Mouse (Mus musculus): ENCODE results near the gene Rtkn. TPM values are rescaled to one million over a fixed set of nuclear protein-coding genes. Genes with fewer than 3 reads are reported as not detected.

The Rtkn gene
- total and polyA plus RNA-seq, 3 experiments = 5.4 to 8.3 TPM; not detected in 1

DNA sequence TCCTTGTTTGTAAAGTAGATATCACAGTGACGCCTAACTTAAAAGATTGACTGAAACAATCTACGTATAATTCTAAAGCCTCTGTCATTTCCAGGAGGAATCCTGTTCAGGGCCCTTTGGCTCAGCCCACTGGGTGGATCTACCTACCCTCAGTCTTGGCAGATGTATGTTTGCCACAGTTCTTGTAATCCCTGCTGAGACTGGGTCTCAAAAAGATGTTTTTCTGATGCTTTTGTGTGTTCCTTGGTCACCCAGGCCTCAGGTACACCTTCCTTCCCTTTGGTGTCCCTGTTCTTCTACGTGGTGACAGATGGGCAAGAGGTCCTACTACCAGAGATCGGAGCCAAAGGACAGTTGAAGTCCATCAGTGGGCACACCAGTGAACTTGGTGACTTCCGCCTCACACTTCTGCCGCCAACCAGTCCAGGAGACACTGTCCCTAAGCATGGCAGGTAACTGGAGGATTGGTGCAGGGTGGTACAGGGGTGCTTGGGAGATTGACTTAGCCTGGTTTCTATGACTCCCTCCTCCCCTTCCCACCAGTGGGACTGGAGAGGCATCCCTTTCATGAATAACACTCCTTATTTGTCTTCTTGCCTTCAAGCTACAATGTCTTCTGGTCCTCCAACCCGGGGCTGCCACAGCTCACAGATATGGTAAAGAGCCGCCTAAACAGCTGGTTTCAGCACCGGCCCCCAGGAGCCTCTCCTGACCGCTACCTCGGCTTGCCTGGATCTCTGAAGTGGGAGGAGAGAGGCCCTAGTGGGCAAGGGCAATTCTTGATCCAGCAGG is 18.7 kb upstream of the Rtkn start:
- H3K27ac ChIP-seq (ENCODE audit: control insufficient read depth, low read depth, low read length) = peak overlapping the region; percentile 4
- H3K27me3 ChIP-seq (ENCODE audit: control insufficient read depth in 1 of 2, insufficient read depth in 2 of 2, low read length in 2 of 2) = no peaks in the 10 kb centered on the region
- peaks cover 35% of the 10 kb centered on the region for H3K79me2 ChIP-seq (ENCODE audit: control insufficient read depth, insufficient read depth, low read length, poor library complexity)
- DNase-seq (ENCODE audit: low read depth, low spot score) = no peak
- peaks cover 0 to 19% of the 10 kb centered on the region in 2 experiments; a peak in 2 of 4 replicates for H3K4me1 ChIP-seq (ENCODE audit: control insufficient read depth in 1 of 2, insufficient read depth in 2 of 2, low read length in 2 of 2)
- peak overlapping the region; percentile 88 for H3K9ac ChIP-seq (ENCODE audit: control insufficient read depth, low read depth, low read length, poor library complexity, severe bottlenecking)
- no peaks in the 10 kb centered on the region for H3K9me3 ChIP-seq (replicated peaks; ENCODE audit: insufficient read depth, low read length)
- peak overlapping the region; percentile 89 to 94 for H3K4me3 ChIP-seq (ENCODE audit: control insufficient read depth in 1 of 2, insufficient read depth in 1 of 2, low read depth in 2 of 2, low read length in 2 of 2)
- H3K36me3 ChIP-seq (ENCODE audit: control insufficient read depth in 1 of 2, insufficient read depth in 2 of 2, low read length in 2 of 2) = peaks cover 0 to 15% of the 10 kb centered on the region in 2 experiments; a peak in 2 of 4 replicates
- no peak for TF ChIP-seq ELF1 (IDR thresholded peaks at IDR 0.05; ENCODE audit: low read depth, low read length)
- TF ChIP-seq KAT2A (conservative IDR thresholded peaks at IDR 0.05; ENCODE audit: low read depth, low read length) = no peak
- no peak for TF ChIP-seq GABPA (IDR thresholded peaks at IDR 0.05; ENCODE audit: low read depth, low read length)
- no peak for TF ChIP-seq POLR2AphosphoS5 (IDR thresholded peaks at IDR 0.05; ENCODE audit: borderline replicate concordance, low read depth, low read length)
- TF ChIP-seq POLR2A (IDR thresholded peaks at IDR 0.05; ENCODE audit: control insufficient read depth in 1 of 2, insufficient read depth in 1 of 2, low read depth in 1 of 2, low read length in 2 of 2, poor library complexity in 1 of 2) = no peak; a peak in 1 of 4 replicates
- no peak for TF ChIP-seq MYC (IDR thresholded peaks at IDR 0.05; ENCODE audit: low read depth, low read length)
- TF ChIP-seq ZNF384 (IDR thresholded peaks at IDR 0.05; ENCODE audit: low read depth, low read length) = no peak
- TF ChIP-seq MAZ (IDR thresholded peaks at IDR 0.05; ENCODE audit: low read depth, low read length) = no peak
- no peak for TF ChIP-seq CTCF (IDR thresholded peaks at IDR 0.05 in 2 of 3, conservative IDR thresholded peaks at IDR 0.05 in 1 of 3; ENCODE audit: control insufficient read depth in 1 of 3, insufficient read depth in 1 of 3, low read depth in 2 of 3, low read length in 3 of 3, poor library complexity in 1 of 3, severe bottlenecking in 1 of 3)
- TF ChIP-seq NRF1 (IDR thresholded peaks at IDR 0.05; ENCODE audit: insufficient read depth, low read depth, low read length, poor library complexity, severe bottlenecking) = no peak
- TF ChIP-seq USF1 (IDR thresholded peaks at IDR 0.05; ENCODE audit: low read depth, low read length) = no peak

DNA sequence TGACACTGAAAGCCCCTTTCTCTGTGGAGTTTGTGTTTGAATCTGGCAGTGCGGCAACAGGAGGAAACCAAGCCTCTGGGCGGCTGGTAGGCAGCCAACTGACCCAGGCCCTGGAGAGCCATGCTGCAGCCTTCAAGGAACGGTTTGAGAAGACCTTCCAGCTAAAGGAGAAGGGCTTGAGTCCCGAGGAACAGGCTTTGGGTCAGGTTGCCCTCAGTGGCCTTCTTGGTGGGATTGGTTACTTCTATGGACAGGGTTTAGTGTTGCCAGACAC is 18.2 kb upstream of the Rtkn start:
- peaks cover 0 to 15% of the 10 kb centered on the region in 2 experiments; a peak in 2 of 4 replicates for H3K36me3 ChIP-seq (ENCODE audit: control insufficient read depth in 1 of 2, insufficient read depth in 2 of 2, low read length in 2 of 2)
- peaks cover 0 to 19% of the 10 kb centered on the region in 2 experiments; a peak in 2 of 4 replicates for H3K4me1 ChIP-seq (ENCODE audit: control insufficient read depth in 1 of 2, insufficient read depth in 2 of 2, low read length in 2 of 2)
- no peak overlapping the region; the same call in 1 of the 2 replicates for H3K9ac ChIP-seq (ENCODE audit: control insufficient read depth, low read depth, low read length, poor library complexity, severe bottlenecking)
- no peaks in the 10 kb centered on the region for H3K9me3 ChIP-seq (replicated peaks; ENCODE audit: insufficient read depth, low read length)
- no peak for DNase-seq (ENCODE audit: low read depth, low spot score)
- peaks cover 36% of the 10 kb centered on the region for H3K79me2 ChIP-seq (ENCODE audit: control insufficient read depth, insufficient read depth, low read length, poor library complexity)
- no peaks in the 10 kb centered on the region for H3K27me3 ChIP-seq (ENCODE audit: control insufficient read depth in 1 of 2, insufficient read depth in 2 of 2, low read length in 2 of 2)
- no peak overlapping the region for H3K27ac ChIP-seq (ENCODE audit: control insufficient read depth, low read depth, low read length)
- no peak overlapping the region; a peak in 1 of 4 replicates for H3K4me3 ChIP-seq (ENCODE audit: control insufficient read depth in 1 of 2, insufficient read depth in 1 of 2, low read depth in 2 of 2, low read length in 2 of 2)
- TF ChIP-seq MAFK (IDR thresholded peaks at IDR 0.05; ENCODE audit: borderline replicate concordance, low read depth, low read length) (no peak), ZKSCAN1 (IDR thresholded peaks at IDR 0.05; ENCODE audit: low read depth, low read length) (no peak), MXI1 (IDR thresholded peaks at IDR 0.05; ENCODE audit: low read depth, low read length) (no peak), KAT2A (conservative IDR thresholded peaks at IDR 0.05; ENCODE audit: low read depth, low read length) (no peak), TCF12 (IDR thresholded peaks at IDR 0.05; ENCODE audit: low read depth, low read length) (no peak), SMC3 (IDR thresholded peaks at IDR 0.05; ENCODE audit: low read depth, low read length) (no peak), MAZ (IDR thresholded peaks at IDR 0.05; ENCODE audit: low read depth, low read length) (no peak), ZC3H11A (IDR thresholded peaks at IDR 0.05; ENCODE audit: low read depth, low read length) (no peak), USF2 (IDR thresholded peaks at IDR 0.05; ENCODE audit: borderline replicate concordance in 1 of 2, insufficient read depth in 1 of 2, low read depth in 1 of 2, low read length in 2 of 2) (no peak), JUND (IDR thresholded peaks at IDR 0.05; ENCODE audit: low read depth, low read length) (no peak), ZMIZ1 (IDR thresholded peaks at IDR 0.05; ENCODE audit: low read depth, low read length) (no peak), ELF1 (IDR thresholded peaks at IDR 0.05; ENCODE audit: low read depth, low read length) (no peak), ZNF384 (IDR thresholded peaks at IDR 0.05; ENCODE audit: low read depth, low read length) (no peak)

Data from MEL (cell line).